14 mouse cellular contexts compared by ENCODE assay signal in genomic region chr17:47145590-47145989, GRCm38 (mm10).
"Had no signal": no experiment of that assay in that cellular context is flagged by ENCODE, and none has a peak within 500 bp of the region (broad histone marks: within the 10 kb centered on the region; RNA-seq: fewer than 3 reads in every experiment).

No protein-coding gene starts in this region.

- H3K4me3 ChIP-seq: intestine, embryonic 15.5 days; limb, embryonic 13.5 days; midbrain, embryonic 10.5 days; neural tube, embryonic 12.5 days; stomach, embryonic 15.5 days had no signal

- H3K36me3 ChIP-seq: intestine, embryonic 15.5 days; neural tube, embryonic 12.5 days; stomach, embryonic 15.5 days had no signal

- DNase-seq: kidney, adult 18-20 months; kidney, postnatal 10 days; kidney, postnatal 4 days; lung, adult 18-20 months; midbrain, embryonic 14.5 days; right cerebral cortex, postnatal 14 days; thymus, postnatal 4 days had no signal

- H3K27ac ChIP-seq: intestine, embryonic 15.5 days; layer of hippocampus, adult 2 months; liver, embryonic 14.5 days; midbrain, embryonic 10.5 days; neural tube, embryonic 12.5 days had no signal

- H3K9me3 ChIP-seq: intestine, embryonic 15.5 days; limb, embryonic 13.5 days; midbrain, embryonic 10.5 days; neural tube, embryonic 12.5 days; stomach, embryonic 15.5 days had no signal

- H3K27me3 ChIP-seq: intestine, embryonic 15.5 days; limb, embryonic 13.5 days; neural tube, embryonic 12.5 days; stomach, embryonic 15.5 days had no signal

- H3K9ac ChIP-seq: intestine, embryonic 15.5 days; limb, embryonic 13.5 days; liver, embryonic 14.5 days; neural tube, embryonic 12.5 days; stomach, embryonic 15.5 days had no signal

- H3K4me2 ChIP-seq: intestine, embryonic 15.5 days; limb, embryonic 13.5 days; stomach, embryonic 15.5 days had no signal

- ATAC-seq: intestine, embryonic 15.5 days had no signal
